Mouse (Mus musculus) left cerebral cortex, postnatal 10 days (tissue): ENCODE measurements at regions not wholly inside any gene's neighbourhood (a gene's known extent, or its start where the extent isn't known, plus 50 kb on each side); places are given as distances from the start of the nearest gene placed in this dataset.

Source experiments
- DNase-seq, 2 experiments: peaks; one replicate each; pipeline ENCODE4 v3.0.0; 2021 to 2022; ENCODE audit warnings: low spot score in 2 of 2, mixed read lengths in 1 of 2; ENCODE audit errors: extremely low spot score in 1 of 2
- intact Hi-C: fragments of 180-260 bp; cut with DNase I; formaldehyde crosslinking; loops from one replicate; pipeline ENCODE4 v1.15.1; 2025

DNA sequence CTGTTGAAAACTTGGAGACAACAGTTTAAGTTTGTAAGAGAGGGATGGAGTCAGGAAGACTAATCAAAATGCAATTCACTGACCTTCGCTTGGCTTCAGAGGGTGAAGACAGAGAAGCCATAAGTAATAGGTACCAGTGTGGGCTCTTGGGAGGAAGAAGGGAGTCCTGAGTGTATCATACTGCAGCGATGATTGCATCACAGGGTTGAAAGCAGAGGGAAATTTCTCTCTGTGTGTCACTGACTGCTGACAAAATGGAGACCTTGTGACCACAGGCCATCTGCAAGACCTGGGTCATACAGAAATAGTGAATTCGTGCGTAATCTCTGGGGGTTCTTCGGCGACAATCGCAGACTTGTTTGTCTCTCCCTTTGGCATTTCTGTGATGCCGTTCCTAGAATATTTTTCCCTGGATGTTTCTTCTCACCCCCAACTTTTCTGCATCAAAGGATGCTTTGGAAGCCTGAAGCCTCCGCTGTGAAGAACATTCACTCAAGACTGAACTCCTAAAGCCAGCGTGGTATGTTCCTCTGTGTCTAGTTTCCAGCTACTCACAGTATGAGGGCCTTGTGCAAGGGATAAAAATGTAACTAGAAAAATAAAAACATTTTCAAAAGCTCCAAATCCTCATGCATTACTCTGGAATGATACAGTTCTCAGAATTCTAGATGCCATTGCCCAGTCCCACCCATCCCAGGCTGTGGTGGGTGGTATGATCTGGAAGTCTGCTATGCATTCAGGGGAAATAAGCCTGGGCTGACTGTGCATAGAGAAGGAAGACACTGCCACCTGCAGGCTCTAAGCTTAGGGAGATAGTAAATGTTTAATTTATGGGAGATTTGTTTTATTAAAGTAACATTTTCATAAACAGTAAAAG lies 139.8 kb upstream of the Slc24a5 start:
- intact Hi-C loops, result loop anchor here (2.0 to 5.0 kb wide), 2 partner anchors 316 to 827 kb away; no protein-coding TSS in a partner anchor
- peak; percentile 70 to 72 for DNase-seq

DNA sequence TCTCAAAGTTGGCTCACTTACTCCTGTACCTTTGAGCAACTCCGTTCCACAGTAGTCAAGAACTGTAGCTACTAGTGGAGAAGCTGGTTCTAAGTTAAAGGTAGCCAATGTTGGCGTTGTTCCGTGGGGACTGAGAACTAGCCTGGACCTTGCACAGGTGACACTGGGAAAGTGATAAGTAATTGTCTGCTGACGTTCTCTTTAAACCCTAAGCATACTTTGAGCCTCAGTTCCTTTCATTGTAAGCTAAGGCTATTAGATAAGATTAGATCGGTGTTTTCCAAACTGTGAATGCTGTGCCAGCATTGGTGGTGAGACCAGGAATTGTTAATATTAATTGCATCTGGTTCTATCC lies 139.2 kb upstream of the Slc24a5 start:
- no peak for DNase-seq
- intact Hi-C loops, result loop anchor here (2.0 to 5.0 kb wide), 2 partner anchors 316 to 828 kb away; no protein-coding TSS in a partner anchor

DNA sequence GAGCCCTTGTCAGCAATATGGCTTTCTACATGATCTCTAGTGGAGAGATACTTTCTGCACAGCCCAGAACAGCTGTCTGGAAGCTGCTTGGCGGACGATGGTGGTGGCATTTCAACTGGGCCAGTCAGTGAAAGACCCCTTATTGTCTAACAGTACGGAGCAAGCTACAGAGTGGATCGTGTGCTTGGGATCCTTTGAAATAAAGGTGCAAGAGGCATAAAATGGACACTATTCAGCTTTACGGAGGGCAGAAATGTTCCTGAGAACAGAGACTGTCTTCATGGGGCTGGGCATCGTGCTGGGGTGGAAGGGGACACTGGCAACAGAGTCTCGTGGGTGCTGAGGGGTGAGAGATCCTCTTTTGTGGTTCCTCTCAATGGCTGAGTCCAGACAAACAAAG lies 137.2 kb upstream of the Slc24a5 start:
- no peak for DNase-seq
- intact Hi-C loops, result no loop called here

DNA sequence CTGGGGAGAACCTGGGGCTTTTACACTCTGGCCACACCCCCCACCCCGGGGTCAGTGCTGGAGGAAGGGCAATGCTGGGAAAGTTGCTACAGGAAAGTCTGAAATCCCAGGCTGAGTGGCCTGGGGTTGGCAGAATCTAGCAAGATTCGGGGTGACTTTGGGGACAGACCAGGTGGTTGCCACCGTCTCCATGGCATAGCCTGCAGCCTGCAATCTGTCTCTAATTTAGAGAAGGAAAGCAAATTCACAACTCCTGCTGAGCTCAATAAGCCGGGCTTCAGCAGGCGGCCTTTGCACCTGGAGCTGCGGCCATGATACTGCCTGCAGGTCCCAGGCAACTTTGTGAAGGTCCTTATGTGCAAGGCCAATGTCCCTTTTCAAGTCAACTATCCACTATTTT lies 135.4 kb upstream of the Slc24a5 start:
- no peak for DNase-seq
- intact Hi-C loops, result no loop called here

DNA sequence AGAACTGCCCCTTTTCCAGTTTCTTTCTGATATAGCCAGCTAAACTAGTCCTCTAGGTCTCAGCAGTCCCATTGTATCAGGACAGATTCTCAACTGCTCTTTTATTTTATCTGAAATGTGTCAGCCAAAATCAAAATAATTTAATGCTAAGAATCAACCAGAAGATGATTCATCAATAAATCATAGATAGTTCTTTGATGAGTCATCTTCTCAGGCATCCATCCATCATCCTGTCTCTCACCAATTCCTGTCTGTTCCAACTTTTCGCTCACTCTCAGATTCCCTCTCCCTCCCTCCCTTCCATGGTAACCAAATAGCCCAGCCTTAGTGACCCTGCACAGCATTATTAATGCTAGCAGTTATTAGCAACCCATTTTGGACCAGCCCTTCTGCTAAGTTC lies 134.0 kb upstream of the Slc24a5 start:
- DNase-seq, result no peak
- intact Hi-C loops, result no loop called here

- DNase-seq, result no peak
- intact Hi-C loops, result no loop called here
Measured at GRCm38 (mm10) chr2:124948263-124948781, 119.6 kb upstream of the Slc24a5 start.

DNA sequence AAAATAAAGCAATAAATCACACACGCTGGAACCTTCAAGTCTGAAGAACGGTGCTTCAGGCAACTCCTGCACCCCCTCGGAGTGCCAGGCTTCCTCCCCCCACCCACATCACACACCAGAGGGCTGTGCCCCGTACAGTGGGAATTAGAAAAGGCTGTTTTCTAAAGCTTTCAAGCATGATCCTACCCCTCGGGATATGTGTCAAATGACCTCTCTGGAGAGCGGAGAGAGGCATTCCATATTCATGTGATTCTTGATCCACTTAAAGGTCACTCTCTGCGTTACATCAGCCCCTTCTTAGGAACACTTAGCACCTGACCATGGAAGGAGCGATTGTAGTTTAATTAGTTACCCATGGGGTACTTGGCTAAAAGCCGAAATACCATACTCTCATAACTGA lies 119.1 kb upstream of the Slc24a5 start:
- intact Hi-C loops, result no loop called here
- no peak for DNase-seq

DNA sequence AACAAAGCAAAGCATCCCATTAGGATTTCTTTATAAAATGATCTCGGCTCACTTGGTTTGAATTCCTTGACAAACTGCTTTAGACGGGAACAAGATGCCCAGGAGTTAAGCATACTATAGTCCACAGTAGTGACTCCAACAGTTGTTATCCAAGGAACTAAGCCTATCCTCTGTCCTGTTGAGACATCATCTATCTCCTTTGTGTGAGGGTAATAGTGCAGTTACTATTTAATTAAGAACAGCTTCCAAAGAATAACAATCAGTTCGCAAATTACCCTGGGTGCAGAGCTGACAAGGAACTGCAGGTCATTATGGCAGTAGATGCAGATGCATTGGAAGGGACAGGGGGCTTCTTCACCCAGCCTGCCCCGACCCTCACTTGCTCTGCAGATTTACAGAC lies 115.7 kb upstream of the Slc24a5 start:
- intact Hi-C loops, result no loop called here
- DNase-seq, result no peak

DNA sequence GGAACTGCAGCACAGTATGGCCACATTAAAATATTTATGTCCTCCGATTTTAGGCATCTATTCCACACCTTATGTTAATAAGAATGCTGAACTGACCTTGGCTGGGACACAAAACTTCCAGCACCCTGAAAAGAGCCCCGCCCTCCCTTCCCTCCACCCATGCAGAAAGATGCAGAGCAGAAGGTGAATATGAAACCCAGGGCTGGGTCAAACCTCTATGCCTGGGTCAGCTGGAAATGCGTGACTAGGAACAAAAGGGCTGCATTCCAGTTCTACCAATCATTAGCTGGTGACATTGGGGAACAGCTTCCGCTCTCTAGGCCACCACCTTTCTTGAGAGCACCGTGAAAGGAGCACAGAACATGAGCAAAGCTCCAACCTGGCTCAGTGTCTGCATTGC lies 114.9 kb upstream of the Slc24a5 start:
- DNase-seq, result no peak
- intact Hi-C loops, result no loop called here

DNA sequence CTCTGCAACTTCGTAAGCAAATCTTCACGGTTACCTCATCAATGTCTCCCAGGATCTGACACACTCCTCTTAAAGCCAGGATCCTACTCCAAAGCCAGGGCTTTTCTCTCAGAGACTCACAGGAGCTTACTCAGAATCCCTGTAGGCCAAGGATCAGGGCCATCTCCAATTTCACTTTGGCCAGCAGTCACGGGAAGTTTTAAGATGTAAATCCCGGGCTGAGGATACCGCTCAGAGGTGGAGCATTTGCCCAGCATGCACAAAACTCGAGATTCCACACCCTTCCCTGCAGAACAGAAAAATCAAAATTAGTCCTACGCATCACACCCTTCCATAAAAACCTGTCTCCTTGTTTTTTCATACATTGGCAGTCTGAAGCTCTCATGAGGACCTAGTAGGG lies 112.1 kb upstream of the Slc24a5 start:
- intact Hi-C loops, result no loop called here

GRCm38 (mm10) chr2:124959431-124959830 lies 108.5 kb upstream of the Slc24a5 start:
- DNase-seq, result no peak
- intact Hi-C loops, result no loop called here

More for the DNA sequence above, 112.1 kb upstream of the Slc24a5 start:
- DNase-seq, result no peak

DNA sequence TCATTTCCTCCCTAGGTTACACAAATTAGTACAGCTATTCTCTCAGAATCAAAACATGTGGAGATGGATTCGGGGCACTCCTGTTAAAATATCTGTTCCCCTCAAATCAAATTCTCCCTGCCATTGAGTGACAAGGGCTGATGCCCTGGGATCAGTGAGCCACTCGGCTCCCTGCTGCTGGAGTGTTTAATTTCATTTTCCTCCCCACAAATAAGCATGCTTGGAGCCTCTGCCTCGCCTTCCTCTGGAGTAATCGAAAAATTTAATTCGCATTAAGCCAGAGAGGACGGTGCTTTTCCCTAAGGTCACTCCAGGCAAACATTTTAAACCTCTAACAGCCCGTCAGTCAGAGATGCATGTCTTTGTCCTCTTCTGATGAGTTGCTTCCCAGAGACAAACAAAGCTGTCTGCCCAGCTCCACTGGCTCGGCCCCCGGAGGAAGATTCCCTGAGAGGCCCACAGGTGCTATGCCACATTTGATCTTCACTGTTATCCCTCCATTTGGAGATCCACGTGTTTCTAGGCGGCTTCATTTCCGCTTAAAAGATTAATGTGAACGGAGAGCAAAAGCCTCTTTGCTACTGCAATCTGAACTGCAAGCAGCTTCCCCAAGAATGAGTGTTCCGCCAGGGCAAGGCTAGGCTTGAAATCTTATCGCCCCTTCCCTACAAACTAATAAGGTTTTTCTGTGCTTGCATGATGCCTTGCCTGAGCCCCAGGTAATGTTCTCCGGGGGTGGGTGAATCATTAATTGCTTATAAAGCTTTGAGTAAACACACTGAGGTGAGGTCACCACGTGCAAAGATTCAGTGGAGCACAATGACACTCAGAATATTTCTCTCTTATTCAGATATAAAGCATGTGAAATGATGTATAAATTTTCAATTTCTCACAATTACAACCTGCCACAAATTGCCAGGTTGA lies 95.8 kb upstream of the Slc24a5 start:
- DNase-seq, result no peak
- intact Hi-C loops, result no loop called here

- peak in 1 of 2 experiments; percentile 3 for DNase-seq
- intact Hi-C loops, result no loop called here
Measured at GRCm38 (mm10) chr2:124975106-124975505, 92.8 kb upstream of the Slc24a5 start.

- intact Hi-C loops, result no loop called here
- no peak for DNase-seq
Measured at GRCm38 (mm10) chr2:124990976-124991375, 76.9 kb upstream of the Slc24a5 start.

DNA sequence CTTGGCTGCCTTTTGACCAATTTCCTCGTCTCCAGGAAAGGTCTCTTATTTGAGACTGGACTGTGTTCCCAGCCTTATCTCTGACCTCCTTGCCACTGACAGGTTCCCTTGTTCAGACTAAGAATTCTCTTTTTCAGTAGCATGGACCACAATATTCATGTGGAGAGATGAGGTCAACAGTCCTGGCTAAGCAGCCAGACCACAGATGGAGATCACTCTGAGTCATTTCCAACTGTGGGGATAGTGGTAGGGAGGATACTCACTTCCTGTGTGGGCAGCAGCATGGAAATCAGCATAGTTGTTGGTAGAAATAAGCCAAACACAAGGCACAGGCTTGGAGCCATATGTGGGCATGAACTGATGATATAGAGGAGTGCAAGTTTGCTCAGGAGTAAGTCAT lies 52.9 kb upstream of the Slc24a5 start:
- no peak for DNase-seq
- intact Hi-C loops, result no loop called here

- intact Hi-C loops, result no loop called here
- no peak for DNase-seq
Measured at GRCm38 (mm10) chr2:125016946-125017345, 51.0 kb upstream of the Slc24a5 start.
